Mouse (Mus musculus) kidney, postnatal 0 days (tissue): ENCODE data around the gene Hunk. TPM values are rescaled to one million over a fixed set of nuclear protein-coding genes. Genes with fewer than 3 reads are reported as not detected.

Source experiments
- ATAC-seq: fragments of 200-750 bp; cut with Nextera tagmentation; replicated peaks from 2 replicates; pipeline ENCODE4 v1.8.0; 2017; ENCODE audit warnings: low read depth, moderate number of reproducible peaks, moderate TSS enrichment, moderate library complexity; ENCODE audit not compliant: low FRiP score
- DNase-seq: peaks from one replicate; pipeline ENCODE4 v3.0.0-alpha.2; 2016; ENCODE audit warnings: low spot score
- H3K27ac ChIP-seq: fragments of 300-500 bp; sonication (generic); 2 replicates; pipeline ENCODE4 v1.5.1; 2014; ENCODE audit warnings: mild to moderate bottlenecking
- H3K27me3 ChIP-seq: fragments of 300-500 bp; sonication (generic); 2 replicates; pipeline ENCODE4 v1.6.1; 2014; ENCODE audit warnings: low read length, mixed read lengths; ENCODE audit not compliant: insufficient read depth
- H3K36me3 ChIP-seq: fragments of 300-500 bp; sonication (generic); 2 replicates; pipeline ENCODE4 v1.6.1; 2014; ENCODE audit warnings: low read length, mixed read lengths; ENCODE audit not compliant: insufficient read depth
- H3K4me1 ChIP-seq: fragments of 300-500 bp; sonication (generic); replicated peaks from 2 replicates; pipeline ENCODE4 v1.6.1; 2014; ENCODE audit warnings: antibody characterized with exemption, low read length, mixed read lengths; ENCODE audit not compliant: insufficient read depth
- H3K4me2 ChIP-seq: fragments of 300-500 bp; sonication (generic); 2 replicates; pipeline ENCODE4 v1.6.1; 2014; ENCODE audit warnings: mild to moderate bottlenecking, low read length, moderate library complexity, mixed read lengths
- H3K4me3 ChIP-seq: fragments of 300-500 bp; sonication (generic); replicated peaks from 2 replicates; pipeline ENCODE4 v1.5.1; 2014; ENCODE audit warnings: low read depth, low read length
- H3K9ac ChIP-seq: fragments of 300-500 bp; sonication (generic); 2 replicates; pipeline ENCODE4 v1.6.1; 2014; ENCODE audit warnings: low read depth, low read length
- H3K9me3 ChIP-seq: fragments of 300-500 bp; sonication (generic); replicated peaks from 2 replicates; pipeline ENCODE4 v1.6.1; 2016; ENCODE audit warnings: low read length, inconsistent platforms, mixed read lengths
- CTCF ChIP-seq: IDR thresholded peaks from 2 replicates; pipeline ENCODE4 v1.5.1; 2016; ENCODE audit warnings: antibody characterized with exemption, low read depth, mild to moderate bottlenecking, moderate library complexity
- WGBS: fragments of 180-500 bp; shearing (Covaris S2); extraction: QIAGEN DNeasy Blood & Tissue Kit; methylation state at CpG from one replicate; pipeline ENCODE4 v1.1.7; 2014; 5-methylcytosine and 5-hydroxymethylcytosine counted together
- polyA plus RNA-seq: library from polyadenylated mRNA; unstranded; fragments of >200 nt; fragmentation: Nextera tagmentation; extraction: Ambion mirVana; gene quantifications from 2 replicates; pipeline ENCODE4 v1.2.1, GENCODE M21; 2015

Gene Hunk
- polyA plus RNA-seq, 1 experiment from 2014 or later = 6.9 TPM

DNA sequence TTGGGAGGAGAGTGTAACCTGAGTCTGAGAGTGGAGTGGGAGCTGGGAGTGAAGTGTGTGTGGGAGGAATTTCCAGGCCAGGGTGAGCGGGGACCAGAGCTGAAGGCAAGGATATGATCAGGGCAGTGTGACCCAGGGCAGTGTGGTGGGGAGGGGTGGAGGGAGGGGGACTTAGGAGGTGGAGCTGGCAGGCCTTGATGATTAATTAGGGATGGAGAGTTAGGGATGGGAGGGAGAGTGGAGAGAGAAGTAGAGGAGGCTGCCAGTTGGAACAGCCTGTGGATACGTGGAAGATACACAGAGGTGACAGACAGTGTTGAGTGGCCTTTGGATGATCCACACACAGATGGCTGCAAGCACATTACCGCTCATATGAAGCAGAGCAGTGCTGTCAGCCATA lies 38.1 kb downstream of the Hunk start:
- Histone ChIP-seq H3K4me2 (no peak overlapping the region), H3K27ac (0 out of 2 replicates have a peak overlapping the region, but pooled peaks have one; percentile 20), H3K9me3 (no peaks in the 10 kb centered on the region), H3K9ac (no peak overlapping the region), H3K36me3 (no peaks in the 10 kb centered on the region), H3K27me3 (no peaks in the 10 kb centered on the region), H3K4me3 (no peak overlapping the region), H3K4me1 (peaks cover 40% of the 10 kb centered on the region)
- DNase-seq (peak; percentile 92), ATAC-seq (peak; percentile 85)
- TF ChIP-seq CTCF = no peak
- 18% methylated on average over 3 of the region's 3 CpGs for WGBS

DNA sequence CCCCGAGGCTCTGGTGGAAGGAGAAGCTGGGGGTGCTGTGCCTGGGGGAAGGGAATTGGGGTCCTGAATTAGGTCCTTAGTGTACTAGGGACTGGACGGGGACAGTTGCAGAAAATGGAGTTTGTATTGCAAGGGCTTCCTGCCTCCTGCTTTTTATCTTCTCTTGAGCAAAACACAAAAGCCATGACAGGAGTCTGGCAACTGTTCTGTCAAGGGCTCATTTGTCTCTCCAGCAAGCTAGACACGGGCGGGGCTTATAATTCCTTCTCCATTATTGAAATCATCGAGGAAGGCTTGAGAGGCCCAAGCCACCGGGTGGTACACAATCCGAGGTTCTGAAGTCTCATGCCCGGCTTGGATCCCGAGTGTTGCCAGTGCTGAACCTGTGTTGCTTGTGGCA lies 38.6 kb downstream of the Hunk start:
- Histone ChIP-seq H3K9me3 (no peaks in the 10 kb centered on the region), H3K9ac (no peak overlapping the region), H3K27me3 (no peaks in the 10 kb centered on the region), H3K4me3 (no peak overlapping the region), H3K36me3 (no peaks in the 10 kb centered on the region), H3K4me1 (peaks cover 35% of the 10 kb centered on the region), H3K4me2 (no peak overlapping the region), H3K27ac (0 out of 2 replicates have a peak overlapping the region, but pooled peaks have one; percentile 20)
- no peak for ATAC-seq
- DNase-seq = peak; percentile 47
- TF ChIP-seq CTCF = no peak
- 37% methylated on average over 9 of the region's 9 CpGs for WGBS

DNA sequence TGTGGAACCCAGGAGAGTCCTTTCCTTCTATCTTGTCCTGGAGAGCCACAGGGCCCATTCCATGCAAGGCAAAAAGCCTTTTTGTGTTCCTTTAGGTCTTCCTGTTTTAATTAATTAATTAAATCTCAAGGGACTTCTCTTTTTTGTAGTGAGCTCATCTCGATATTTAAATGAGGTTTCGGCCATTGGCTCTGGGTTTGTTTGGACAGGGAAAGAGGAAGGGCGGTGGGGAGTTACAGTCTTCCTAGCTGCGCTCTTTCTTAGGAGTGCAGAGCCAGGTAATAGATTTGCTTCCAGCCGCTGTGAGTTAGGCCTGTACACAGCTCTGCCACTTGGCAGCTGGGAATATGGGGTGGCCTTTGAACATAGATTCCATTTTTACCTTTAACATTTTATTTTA lies 40.4 kb downstream of the Hunk start:
- no peak for TF ChIP-seq CTCF
- H3K4me1 ChIP-seq = peaks cover 22% of the 10 kb centered on the region
- 87% methylated on average over 5 of the region's 5 CpGs for WGBS
- H3K36me3 ChIP-seq = no peaks in the 10 kb centered on the region
- no peak overlapping the region for H3K27ac ChIP-seq
- no peak overlapping the region for H3K4me2 ChIP-seq
- DNase-seq = no peak
- H3K27me3 ChIP-seq = no peaks in the 10 kb centered on the region
- no peaks in the 10 kb centered on the region for H3K9me3 ChIP-seq
- H3K9ac ChIP-seq = no peak overlapping the region
- H3K4me3 ChIP-seq = no peak overlapping the region
- ATAC-seq = no peak

DNA sequence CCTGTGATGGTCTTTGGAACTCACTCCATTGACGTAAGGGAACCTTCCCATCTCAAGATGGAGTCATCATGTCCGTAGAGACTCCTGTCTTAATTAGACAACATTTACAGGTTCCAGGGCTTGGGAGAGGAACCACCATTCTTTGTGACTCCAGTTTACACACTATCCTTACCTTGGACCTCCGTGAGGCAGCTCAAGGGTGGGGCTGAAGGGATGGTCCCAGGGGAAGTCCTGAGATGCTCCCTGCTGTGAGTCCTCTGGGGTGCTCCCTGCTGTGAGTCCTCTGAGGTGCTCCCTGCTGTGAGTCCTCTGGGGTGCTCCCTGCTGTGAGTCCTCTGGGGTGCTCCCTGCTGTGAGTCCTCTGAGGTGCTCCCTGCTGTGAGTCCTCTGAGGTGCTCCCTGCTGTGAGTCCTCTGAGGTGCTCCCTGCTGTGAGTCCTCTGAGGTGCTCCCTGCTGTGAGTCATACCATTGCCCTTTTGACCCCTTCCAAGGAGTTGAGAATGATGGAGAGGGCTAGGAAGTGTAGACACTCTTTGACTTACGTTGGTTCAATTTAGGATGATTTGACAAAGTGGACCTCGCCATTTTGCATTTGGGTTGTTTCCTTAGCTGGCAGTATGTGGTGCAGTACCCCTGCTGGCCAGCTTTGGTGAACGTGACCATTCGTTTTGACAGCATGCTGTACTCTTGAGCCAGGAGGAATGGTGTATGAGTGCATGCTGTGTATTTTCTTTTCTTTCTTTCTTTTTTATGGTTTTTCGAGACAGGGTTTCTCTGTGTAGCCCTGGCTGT lies 42.2 kb downstream of the Hunk start:
- no peaks in the 10 kb centered on the region for H3K27me3 ChIP-seq
- no peak for DNase-seq
- WGBS = 89% methylated on average over 8 of the region's 8 CpGs
- H3K27ac ChIP-seq = no peak overlapping the region
- peaks cover 10% of the 10 kb centered on the region; the same call in 1 of the 2 replicates for H3K4me1 ChIP-seq
- H3K36me3 ChIP-seq = 0 out of 2 replicates have a peak, but pooled peaks cover 5% of the 10 kb centered on the region
- ATAC-seq = no peak
- TF ChIP-seq CTCF = no peak; the same call in 1 of the 2 replicates
- no peak overlapping the region for H3K4me3 ChIP-seq
- H3K9me3 ChIP-seq = no peaks in the 10 kb centered on the region
- H3K4me2 ChIP-seq = no peak overlapping the region
- no peak overlapping the region for H3K9ac ChIP-seq

DNA sequence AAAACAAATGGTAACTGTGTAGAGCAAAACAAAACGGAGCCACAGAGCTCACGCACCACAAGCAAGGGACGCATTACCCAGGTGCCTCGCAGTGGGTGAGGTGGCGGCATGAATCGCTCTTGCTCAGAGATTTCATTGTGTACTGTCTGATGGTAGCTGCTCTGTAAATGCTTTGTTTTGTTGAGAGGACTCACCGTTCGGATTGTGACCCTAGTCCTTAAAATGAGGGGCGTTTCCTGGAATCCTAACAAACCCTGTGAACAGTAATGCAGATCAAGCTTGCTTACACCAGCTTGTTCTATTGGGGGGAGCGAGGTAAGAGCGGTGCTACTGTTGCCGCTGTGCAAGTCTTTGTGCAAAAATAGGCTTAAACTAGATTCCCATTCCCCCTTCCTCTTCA lies 47.7 kb downstream of the Hunk start:
- Histone ChIP-seq H3K9me3 (no peaks in the 10 kb centered on the region), H3K4me1 (0 out of 2 replicates have a peak, but pooled peaks cover 8% of the 10 kb centered on the region), H3K4me3 (no peak overlapping the region), H3K27ac (no peak overlapping the region), H3K4me2 (no peak overlapping the region), H3K27me3 (no peaks in the 10 kb centered on the region), H3K36me3 (0 out of 2 replicates have a peak, but pooled peaks cover 9% of the 10 kb centered on the region), H3K9ac (no peak overlapping the region)
- DNase-seq (no peak), ATAC-seq (no peak)
- 95% methylated on average over 12 of the region's 12 CpGs for WGBS
- no peak for TF ChIP-seq CTCF

DNA sequence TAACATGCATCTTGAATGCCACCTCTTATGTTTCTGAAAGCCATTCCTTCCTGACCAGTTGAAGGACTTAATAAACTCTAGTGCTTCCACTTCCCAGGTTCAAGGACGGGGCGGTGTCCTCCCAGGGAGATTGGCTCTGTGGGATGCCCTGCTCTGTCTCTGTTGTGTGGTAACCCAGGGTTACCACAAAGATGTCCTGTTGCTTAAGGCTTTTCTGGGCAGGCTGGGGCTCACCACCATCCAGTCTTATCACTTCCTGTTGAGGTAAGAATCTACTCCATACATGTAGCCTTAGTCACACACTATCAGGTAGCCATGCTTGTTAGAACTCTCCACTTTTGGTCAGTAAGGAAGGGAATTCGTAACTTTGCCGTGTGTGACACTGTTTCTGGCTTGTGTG lies 49.4 kb downstream of the Hunk start:
- H3K9ac ChIP-seq = no peak overlapping the region
- 63% methylated on average over 4 of the region's 4 CpGs for WGBS

More for the DNA sequence above, 49.4 kb downstream of the Hunk start:
- Histone ChIP-seq H3K27ac (no peak overlapping the region), H3K4me3 (no peak overlapping the region), H3K36me3 (0 out of 2 replicates have a peak, but pooled peaks cover 9% of the 10 kb centered on the region), H3K4me1 (0 out of 2 replicates have a peak, but pooled peaks cover 8% of the 10 kb centered on the region), H3K9me3 (no peaks in the 10 kb centered on the region), H3K4me2 (no peak overlapping the region), H3K27me3 (no peaks in the 10 kb centered on the region)
- ATAC-seq = no peak
- TF ChIP-seq CTCF = no peak
- DNase-seq = no peak
